Mouse (Mus musculus) kidney, adult 2 months (tissue): ENCODE results near the gene Gmcl1. TPM values are rescaled to one million over a fixed set of nuclear protein-coding genes. Genes with fewer than 3 reads are reported as not detected.

Experiments
- DNase-seq: peaks from one replicate; pipeline ENCODE4 v3.0.0; 2021
- H3K27ac ChIP-seq: fragments of 200-500 bp; 2 replicates; pipeline ENCODE4 v1.5.1; 2012; ENCODE audit warnings: low read depth, low read length, control low read depth, inconsistent platforms; ENCODE audit not compliant: insufficient read depth
- H3K27me3 ChIP-seq: fragments of 200-500 bp; replicated peaks from 2 replicates; pipeline ENCODE4 v1.6.1; 2012; ENCODE audit warnings: mild to moderate bottlenecking, moderate library complexity, low read length, inconsistent platforms; ENCODE audit not compliant: control insufficient read depth, insufficient read depth
- H3K36me3 ChIP-seq: fragments of 200-500 bp; 2 replicates; pipeline ENCODE4 v1.6.1; 2012; ENCODE audit warnings: mild to moderate bottlenecking, moderate library complexity, low read length, inconsistent platforms; ENCODE audit not compliant: control insufficient read depth, insufficient read depth
- H3K4me1 ChIP-seq: fragments of 200-500 bp; 2 replicates; pipeline ENCODE4 v1.6.1; 2011; ENCODE audit warnings: low read length; ENCODE audit not compliant: control insufficient read depth, insufficient read depth
- H3K4me3 ChIP-seq: fragments of 200-500 bp; 2 replicates; pipeline ENCODE4 v1.5.1; 2011; ENCODE audit warnings: mild to moderate bottlenecking, low read depth, low read length, control low read depth; ENCODE audit not compliant: insufficient read depth
- CTCF ChIP-seq: fragments of 200-500 bp; conservative IDR thresholded peaks from 2 replicates; pipeline ENCODE4 v1.5.1; 2011; ENCODE audit warnings: low read depth, mild to moderate bottlenecking, control low read depth, low read length, moderate library complexity, mixed read lengths; ENCODE audit not compliant: insufficient read depth, insufficient read length
- POLR2A ChIP-seq: fragments of 200-500 bp; IDR thresholded peaks from one replicate; pipeline ENCODE4 v1.6.1; 2011; ENCODE audit warnings: low read depth, low read length, control low read depth
- WGBS: fragments of 180-500 bp; shearing (Covaris S2); methylation state at CpG from one replicate; pipeline ENCODE4 v1.1.7; 2018; 5-methylcytosine and 5-hydroxymethylcytosine counted together
- polyA plus RNA-seq: library from polyadenylated mRNA; depleted of rRNA; stranded (reverse); fragments of >200 nt; gene quantifications from 2 replicates; pipeline ENCODE4 v1.2.3, GENCODE M21; 2012

Gmcl1 gene
- polyA plus RNA-seq, 1 experiment = 10.0 TPM

DNA sequence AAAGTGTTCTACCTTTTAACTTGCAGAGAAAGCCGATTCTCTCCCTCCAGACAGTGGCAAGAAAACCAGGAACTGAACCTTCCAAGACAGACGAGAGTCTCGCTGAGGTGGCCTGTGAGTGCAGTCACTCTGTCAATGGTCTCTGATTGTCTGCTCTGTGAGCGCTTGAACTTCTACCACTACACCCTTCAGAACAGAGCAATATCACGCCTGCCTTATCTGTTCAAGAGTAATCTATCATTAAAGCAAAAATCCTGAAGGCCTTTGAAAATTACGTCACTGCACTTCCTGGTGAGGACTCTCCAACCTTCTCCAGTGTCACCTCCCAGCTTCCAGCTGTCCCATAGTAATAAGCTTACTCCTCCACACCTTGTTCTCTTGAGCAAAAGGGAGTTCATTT is 41.8 kb upstream of the Gmcl1 start:
- 90% methylated on average over 6 of the region's 6 CpGs for WGBS
- H3K36me3 ChIP-seq = no peaks in the 10 kb centered on the region
- H3K27me3 ChIP-seq = no peaks in the 10 kb centered on the region
- H3K4me3 ChIP-seq = no peak overlapping the region
- no peaks in the 10 kb centered on the region; the same call in 1 of the 2 replicates for H3K4me1 ChIP-seq
- TF ChIP-seq POLR2A (no peak), CTCF (no peak)
- no peak overlapping the region for H3K27ac ChIP-seq
- no peak for DNase-seq

DNA sequence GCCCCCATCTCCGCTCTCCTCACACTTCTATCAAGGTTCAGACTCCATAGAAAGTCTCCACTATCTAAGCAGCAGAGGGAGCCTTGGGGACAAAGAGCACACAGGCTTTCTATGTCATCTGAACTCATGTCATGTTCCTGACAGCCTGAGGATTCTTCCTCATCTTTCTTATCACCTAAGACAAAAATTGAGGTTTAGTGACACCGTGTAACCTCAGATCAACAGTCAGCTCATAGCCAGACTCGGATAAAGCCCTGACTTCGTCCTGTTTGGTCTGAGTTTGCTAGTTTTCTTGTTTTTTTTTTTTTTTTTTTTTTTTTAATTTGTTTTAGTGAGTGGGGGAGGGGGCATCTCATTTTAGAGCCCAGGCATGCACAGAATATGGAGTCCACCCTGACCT is 40.6 kb upstream of the Gmcl1 start:
- no peaks in the 10 kb centered on the region for H3K36me3 ChIP-seq
- H3K4me1 ChIP-seq = no peaks in the 10 kb centered on the region; the same call in 1 of the 2 replicates
- H3K27me3 ChIP-seq = no peaks in the 10 kb centered on the region
- H3K27ac ChIP-seq = no peak overlapping the region
- DNase-seq = no peak
- no peak for TF ChIP-seq CTCF
- no peak for TF ChIP-seq POLR2A
- H3K4me3 ChIP-seq = no peak overlapping the region
- WGBS = 92% methylated on average over 4 of the region's 4 CpGs

DNA sequence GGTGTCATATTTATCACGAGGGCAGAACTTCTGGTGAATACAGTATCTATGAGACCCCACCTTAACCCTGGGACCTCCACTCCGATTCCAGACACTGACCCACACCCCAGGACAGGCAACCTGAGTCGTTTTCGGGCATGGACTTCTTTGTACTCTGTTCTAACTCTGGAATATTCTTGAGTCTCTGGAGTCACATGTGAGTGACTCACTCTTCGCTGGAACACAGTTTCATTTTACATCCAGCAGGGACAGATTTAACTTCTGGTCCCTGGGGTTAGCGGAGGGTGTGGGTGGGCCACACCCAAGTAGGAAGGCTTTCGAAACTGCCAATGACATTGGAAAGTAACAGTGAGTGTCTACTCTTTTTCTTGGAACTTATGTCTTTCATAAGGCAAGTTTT is 39.4 kb upstream of the Gmcl1 start:
- Histone ChIP-seq H3K27me3 (no peaks in the 10 kb centered on the region), H3K27ac (no peak overlapping the region), H3K4me1 (no peaks in the 10 kb centered on the region; the same call in 1 of the 2 replicates), H3K36me3 (no peaks in the 10 kb centered on the region), H3K4me3 (no peak overlapping the region)
- 62% methylated on average over 7 of the region's 7 CpGs for WGBS
- TF ChIP-seq CTCF = no peak
- TF ChIP-seq POLR2A = no peak
- DNase-seq = peak; percentile 26

DNA sequence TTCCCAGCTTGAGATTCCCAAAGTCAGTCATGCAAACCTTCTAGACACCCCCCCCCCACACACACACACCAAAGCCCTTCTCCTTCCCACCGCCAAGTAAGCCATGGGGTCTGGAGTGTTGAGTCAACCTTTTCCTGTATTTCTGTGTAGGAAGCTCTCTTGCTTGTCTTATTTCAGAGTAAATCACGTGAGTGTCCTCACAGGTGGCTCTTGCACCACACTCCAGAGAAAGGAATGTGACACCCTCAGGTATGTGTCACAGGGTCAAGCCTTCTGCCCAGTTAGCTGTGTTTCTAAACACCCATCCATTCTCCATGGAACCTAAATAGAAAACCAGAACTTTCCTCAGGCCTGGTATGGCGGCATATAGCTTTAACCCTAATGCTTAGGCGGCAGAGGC is 35.8 kb upstream of the Gmcl1 start:
- DNase-seq = no peak
- peaks cover 9% of the 10 kb centered on the region for H3K4me1 ChIP-seq
- TF ChIP-seq CTCF (no peak), POLR2A (no peak)

DNA sequence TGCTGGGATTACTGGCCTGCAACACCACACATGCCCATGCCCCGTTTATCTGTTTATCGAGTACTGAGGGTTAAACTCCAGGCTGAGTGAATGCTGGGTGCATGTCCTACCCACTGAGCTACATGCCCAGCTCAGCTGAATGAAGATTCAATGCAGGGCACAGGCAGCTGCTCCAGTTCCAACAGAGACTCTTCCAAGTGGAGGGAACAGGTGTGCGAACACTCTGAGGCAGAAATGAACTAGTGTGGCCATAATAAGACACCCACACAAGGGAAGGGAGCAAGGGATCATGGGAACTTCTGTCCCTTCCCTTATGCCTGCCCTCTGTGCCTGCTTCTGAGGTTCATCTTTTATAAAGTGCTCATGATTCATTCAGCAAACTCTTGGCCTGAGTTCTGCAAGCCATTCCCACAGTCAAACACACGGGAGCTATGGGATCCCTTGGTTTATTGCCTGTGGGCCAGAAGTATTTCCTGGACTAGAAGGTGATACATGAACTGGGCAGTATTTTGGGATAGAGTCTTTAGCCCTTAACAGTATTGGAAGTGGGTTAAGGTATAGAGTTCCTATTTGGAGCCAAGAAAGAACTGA is 35.1 kb upstream of the Gmcl1 start:
- Histone ChIP-seq H3K27me3 (no peaks in the 10 kb centered on the region), H3K4me1 (peaks cover 9% of the 10 kb centered on the region), H3K36me3 (no peaks in the 10 kb centered on the region), H3K27ac (no peak overlapping the region), H3K4me3 (no peak overlapping the region)
- WGBS = 71% methylated on average over 4 of the region's 4 CpGs
- DNase-seq = no peak
- TF ChIP-seq POLR2A = no peak
- TF ChIP-seq CTCF = no peak

More for the DNA sequence above, 35.8 kb upstream of the Gmcl1 start:
- no peak overlapping the region for H3K27ac ChIP-seq
- WGBS = 77% methylated on average over 4 of the region's 4 CpGs
- H3K36me3 ChIP-seq = no peaks in the 10 kb centered on the region
- H3K4me3 ChIP-seq = no peak overlapping the region
- H3K27me3 ChIP-seq = no peaks in the 10 kb centered on the region

GRCm38 (mm10) chr6:86767465-86767864 is 34.3 kb upstream of the Gmcl1 start:
- no peak overlapping the region for H3K27ac ChIP-seq
- no peak for DNase-seq
- no peak overlapping the region for H3K4me3 ChIP-seq
- H3K36me3 ChIP-seq = no peaks in the 10 kb centered on the region
- H3K27me3 ChIP-seq = no peaks in the 10 kb centered on the region
- TF ChIP-seq CTCF = no peak
- TF ChIP-seq POLR2A = no peak
- H3K4me1 ChIP-seq = peaks cover 9% of the 10 kb centered on the region
- 81% methylated on average over 3 of the region's 3 CpGs for WGBS

- Histone ChIP-seq H3K27me3 (no peaks in the 10 kb centered on the region), H3K4me3 (0 out of 2 replicates have a peak overlapping the region, but pooled peaks have one; percentile 1), H3K36me3 (no peaks in the 10 kb centered on the region), H3K27ac (peak overlapping the region; percentile 71), H3K4me1 (peaks cover 9% of the 10 kb centered on the region)
- peak; percentile 27; the same call in 1 of the 2 replicates for TF ChIP-seq CTCF
- TF ChIP-seq POLR2A = no peak
- WGBS = 35% methylated on average over 6 of the region's 6 CpGs
- peak; percentile 91 for DNase-seq
Measured at GRCm38 (mm10) chr6:86765637-86766059, 32.5 kb upstream of the Gmcl1 start.
